Comparison of ENCODE assay signal across 15 mouse cellular contexts in genomic region chr1:132425600-132425999, GRCm38 (mm10).
"Had no signal": no experiment of that assay in that cellular context is flagged by ENCODE, and none has a peak within 500 bp of the region (broad histone marks: within the 10 kb centered on the region; RNA-seq: fewer than 3 reads in every experiment).

No protein-coding gene starts in this region.

- H3K9me3 ChIP-seq: liver, embryonic 13.5 days; neural tube, embryonic 13.5 days; stomach, embryonic 15.5 days had no signal

- DNase-seq: kidney, postnatal 25 days; liver, embryonic 13.5 days; lung, adult 2 months; lung, postnatal 14 days; lung, postnatal 4 days; midbrain, embryonic 14.5 days; retina, postnatal 1 day; right cerebral cortex, postnatal 25 days; spleen, adult 18-20 months; thymus, postnatal 25 days had no signal

- H3K27me3 ChIP-seq: liver, embryonic 13.5 days; neural tube, embryonic 13.5 days; stomach, embryonic 15.5 days had no signal

- H3K4me3 ChIP-seq: liver, embryonic 13.5 days; myocyte; neural tube, embryonic 13.5 days; stomach, embryonic 15.5 days had no signal

- H3K27ac ChIP-seq: kidney, postnatal 0 days; liver, embryonic 13.5 days; neural tube, embryonic 13.5 days; stomach, embryonic 15.5 days had no signal

- H3K9ac ChIP-seq: liver, embryonic 13.5 days; neural tube, embryonic 13.5 days; stomach, embryonic 15.5 days had no signal

- H3K4me2 ChIP-seq: liver, embryonic 13.5 days; midbrain, embryonic 11.5 days; neural tube, embryonic 13.5 days; stomach, embryonic 15.5 days had no signal
